Mouse (Mus musculus) ES-E14 (cell line): Measurements from ENCODE around the gene Vps13c. TPM values are rescaled to one million over a fixed set of nuclear protein-coding genes. Genes with fewer than 3 reads are reported as not detected.

Source experiments
- DNase-seq: peaks from one replicate; pipeline ENCODE4 v3.0.0-alpha.2; 2013; ENCODE audit warnings: low read depth, low spot score
- H3K27ac ChIP-seq: 2 replicates; pipeline ENCODE4 v1.5.1; 2012; ENCODE audit warnings: low read depth, mild to moderate bottlenecking, low read length, moderate library complexity, mixed read lengths; ENCODE audit not compliant: poor library complexity, insufficient read depth, severe bottlenecking
- H3K36me3 ChIP-seq: 2 replicates; pipeline ENCODE4 v1.6.1; 2012; ENCODE audit warnings: mild to moderate bottlenecking, low read length, moderate library complexity, mixed read lengths; ENCODE audit not compliant: control insufficient read depth, poor library complexity, insufficient read depth, severe bottlenecking
- H3K4me1 ChIP-seq, 2 experiments: fragments of 150-350 bp in 1 of 2; sonication (generic) in 1 of 2; 2 replicates each; pipeline ENCODE4 v1.6.1; 2012; ENCODE audit warnings: low read length in 2 of 2, mild to moderate bottlenecking in 1 of 2, mixed read lengths in 1 of 2; ENCODE audit not compliant: control insufficient read depth in 2 of 2, insufficient read depth in 2 of 2, poor library complexity in 1 of 2
- H3K4me3 ChIP-seq, 2 experiments: fragments of 150-350 bp in 1 of 2; sonication (generic) in 1 of 2; 2 replicates each; pipeline ENCODE4 v1.5.1; 2012; ENCODE audit warnings: low read length in 2 of 2, low read depth in 1 of 2, mild to moderate bottlenecking in 1 of 2, mixed read lengths in 1 of 2; ENCODE audit not compliant: insufficient read depth in 1 of 2, poor library complexity in 1 of 2, severe bottlenecking in 1 of 2
- H3K9ac ChIP-seq: 2 replicates; pipeline ENCODE4 v1.6.1; 2012; ENCODE audit warnings: low read depth, mild to moderate bottlenecking, low read length, mixed read lengths; ENCODE audit not compliant: poor library complexity, insufficient read depth, severe bottlenecking
- H3K9me3 ChIP-seq: fragments of 150-350 bp; sonication (generic); 2 replicates; pipeline ENCODE4 v1.6.1; 2012; ENCODE audit warnings: low read depth, mild to moderate bottlenecking, low read length; ENCODE audit not compliant: control insufficient read depth, insufficient read depth
- CHD2 ChIP-seq: IDR thresholded peaks from 2 replicates; pipeline ENCODE4 v1.6.1; 2014; ENCODE audit warnings: mild to moderate bottlenecking, low read depth, low read length, inconsistent platforms
- HCFC1 ChIP-seq: IDR thresholded peaks from 2 replicates; pipeline ENCODE4 v1.6.1; 2012; ENCODE audit warnings: low read length, inconsistent platforms, borderline replicate concordance; ENCODE audit not compliant: insufficient read depth
- MAFK ChIP-seq: IDR thresholded peaks from 2 replicates; pipeline ENCODE4 v1.6.1; 2014; ENCODE audit warnings: mild to moderate bottlenecking, low read depth, low read length, inconsistent platforms; ENCODE audit not compliant: insufficient read depth
- ZC3H11A ChIP-seq: IDR thresholded peaks from 2 replicates; pipeline ENCODE4 v1.6.1; 2012; ENCODE audit warnings: low read depth, mild to moderate bottlenecking, inconsistent platforms, low read length, borderline replicate concordance
- ZNF384 ChIP-seq: IDR thresholded peaks from 2 replicates; pipeline ENCODE4 v1.6.1; 2012; ENCODE audit warnings: low read depth, low read length, inconsistent platforms
- in situ Hi-C, 2 experiments: fragments of 600-800 bp; cut with MboI; formaldehyde crosslinking; loops; one replicate each; pipeline ENCODE4 v1.15.1; 2025; ENCODE audit warnings: low sequenced_read_pairs in 2 of 2, inconsistent platforms in 1 of 2; ENCODE audit not compliant: unreplicated experiment in 2 of 2
- total RNA-seq: library from RNA; depleted of rRNA; stranded (reverse); fragments of 300-350 nt; gene quantifications from 2 replicates; pipeline ENCODE4 v1.2.3, GENCODE M21; 2012

Vps13c gene
- total RNA-seq, 1 experiment: 27.3 TPM

DNA sequence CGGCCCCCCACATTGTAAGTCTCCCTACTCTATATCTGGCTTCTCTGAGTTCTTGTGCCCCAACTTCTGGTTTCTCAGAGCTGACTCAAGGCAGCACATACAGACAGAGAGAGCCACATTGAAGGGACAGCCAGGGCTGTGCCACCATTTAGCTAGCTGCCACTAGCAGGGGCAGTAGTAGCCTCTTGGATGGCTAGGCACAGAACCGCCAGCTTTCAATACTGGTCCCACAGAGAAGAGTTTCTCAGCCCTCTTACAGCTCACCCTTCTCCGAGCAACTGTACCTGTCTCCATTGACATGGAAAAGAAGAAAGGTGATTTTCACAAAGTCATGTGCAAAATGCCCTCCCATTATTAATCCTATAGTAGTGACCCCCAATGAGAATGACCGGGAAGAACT lies 45.5 kb upstream of the Vps13c start:
- Histone ChIP-seq H3K36me3 (no peaks in the 10 kb centered on the region), H3K4me1 (no peaks in the 10 kb centered on the region), H3K9ac (no peak overlapping the region), H3K4me3 (no peak overlapping the region), H3K9me3 (no peaks in the 10 kb centered on the region), H3K27ac (no peak overlapping the region)
- no peak for DNase-seq
- TF ChIP-seq MAFK (no peak), CHD2 (no peak)
- in situ Hi-C loops: no loop called here

DNA sequence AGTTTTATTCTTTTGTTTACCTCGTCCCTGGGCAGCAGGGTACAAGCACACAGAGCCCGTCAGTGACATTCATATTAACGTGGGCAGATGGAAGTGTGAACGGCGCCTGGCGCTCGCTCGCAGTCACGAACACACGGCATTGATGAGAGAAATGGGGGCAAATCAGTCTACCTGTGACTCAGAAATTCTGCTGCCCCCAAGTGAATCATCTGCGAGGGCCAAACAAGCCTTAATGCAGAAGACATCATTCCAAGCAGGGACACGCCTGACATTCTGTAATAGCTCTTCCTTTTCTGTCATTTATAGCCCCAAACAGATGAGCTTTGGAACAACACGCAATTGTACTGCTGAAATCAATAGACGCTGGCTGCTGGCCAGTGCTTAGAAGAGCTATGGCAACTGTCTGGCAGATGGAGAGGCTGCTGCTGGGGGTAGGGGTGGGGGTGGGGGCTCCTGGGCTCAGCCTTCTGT lies 45.0 kb upstream of the Vps13c start:
- no peak for DNase-seq
- in situ Hi-C loops: no loop called here
- no peaks in the 10 kb centered on the region for H3K36me3 ChIP-seq
- TF ChIP-seq ZNF384 (no peak), ZC3H11A (no peak), CHD2 (no peak), MAFK (no peak), HCFC1 (no peak)
- H3K27ac ChIP-seq: no peak overlapping the region
- no peaks in the 10 kb centered on the region for H3K9me3 ChIP-seq
- H3K4me3 ChIP-seq: no peak overlapping the region
- no peaks in the 10 kb centered on the region for H3K4me1 ChIP-seq
- no peak overlapping the region for H3K9ac ChIP-seq

DNA sequence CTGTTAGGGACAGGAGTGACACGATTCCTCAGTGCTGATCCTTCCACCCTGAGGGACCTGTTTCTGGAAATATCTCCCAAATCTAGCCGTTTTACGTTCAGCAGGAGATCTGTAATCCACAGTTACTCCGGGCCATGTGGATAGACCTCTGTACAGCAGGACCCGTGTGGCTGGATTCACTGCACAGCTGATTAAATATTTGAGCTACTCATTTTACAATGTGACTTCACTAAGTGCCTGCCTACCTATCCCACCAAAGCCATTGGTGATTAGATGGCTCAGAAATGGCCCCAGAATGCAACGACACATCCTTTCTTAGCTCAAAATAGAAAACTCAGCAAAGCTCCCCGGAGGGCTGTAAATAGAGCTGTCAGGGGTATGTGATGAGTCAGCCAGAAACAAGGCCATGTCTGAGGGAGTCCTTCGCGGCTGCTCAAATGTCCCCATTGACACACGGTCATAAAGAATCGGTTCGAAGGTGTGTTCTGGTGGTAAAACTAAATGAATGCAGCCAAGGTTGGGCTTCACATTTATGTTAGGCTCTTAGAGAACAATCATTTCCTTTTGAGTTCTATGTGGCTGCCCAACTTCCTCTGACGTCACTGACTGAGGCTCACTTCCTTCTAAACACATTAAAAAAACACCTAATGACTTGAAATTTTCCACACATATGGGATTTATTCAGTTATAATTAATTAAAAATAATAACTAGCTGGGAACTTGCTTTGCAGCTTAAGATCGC lies 40.9 kb upstream of the Vps13c start:
- no peak overlapping the region for H3K27ac ChIP-seq
- H3K4me3 ChIP-seq: no peak overlapping the region
- H3K9ac ChIP-seq: no peak overlapping the region
- DNase-seq: no peak
- H3K4me1 ChIP-seq: no peaks in the 10 kb centered on the region
- in situ Hi-C loops: no loop called here
- no peaks in the 10 kb centered on the region for H3K36me3 ChIP-seq
- 0 out of 2 replicates have a peak, but pooled peaks have one; percentile 23 for TF ChIP-seq MAFK
- TF ChIP-seq CHD2: no peak
- no peak for TF ChIP-seq HCFC1
- no peaks in the 10 kb centered on the region for H3K9me3 ChIP-seq

DNA sequence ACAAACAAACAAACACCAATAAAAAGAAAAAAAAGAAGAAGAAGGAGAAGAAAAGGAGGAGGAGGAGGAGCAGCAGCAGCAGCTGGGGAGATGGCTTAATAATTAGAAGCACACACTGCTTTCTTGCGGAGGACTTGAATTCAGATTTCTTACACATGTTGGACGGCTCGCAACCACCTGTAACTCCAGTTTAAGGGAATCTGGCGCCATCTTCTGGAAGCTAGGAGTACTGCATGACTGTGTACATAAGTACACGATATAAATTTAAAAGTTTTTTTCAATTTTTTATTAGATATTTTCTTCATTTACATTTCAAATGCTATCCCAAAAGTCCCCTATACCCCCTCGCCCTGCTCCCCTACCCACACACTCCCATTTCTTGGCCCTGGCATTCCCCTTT lies 38.0 kb upstream of the Vps13c start:
- no peak for TF ChIP-seq HCFC1
- TF ChIP-seq ZNF384: no peak
- peak; percentile 52; the same call in 1 of the 2 replicates for TF ChIP-seq ZC3H11A
- TF ChIP-seq MAFK: no peak
- in situ Hi-C loops: loop anchor here in 1 of 2 experiments (10.0 kb wide), 1 partner anchor 117 kb away; no protein-coding TSS in a partner anchor
- no peaks in the 10 kb centered on the region for H3K36me3 ChIP-seq
- no peak overlapping the region for H3K27ac ChIP-seq
- no peaks in the 10 kb centered on the region for H3K9me3 ChIP-seq
- H3K9ac ChIP-seq: no peak overlapping the region
- H3K4me3 ChIP-seq: no peak overlapping the region
- H3K4me1 ChIP-seq: no peaks in the 10 kb centered on the region
- no peak for DNase-seq

DNA sequence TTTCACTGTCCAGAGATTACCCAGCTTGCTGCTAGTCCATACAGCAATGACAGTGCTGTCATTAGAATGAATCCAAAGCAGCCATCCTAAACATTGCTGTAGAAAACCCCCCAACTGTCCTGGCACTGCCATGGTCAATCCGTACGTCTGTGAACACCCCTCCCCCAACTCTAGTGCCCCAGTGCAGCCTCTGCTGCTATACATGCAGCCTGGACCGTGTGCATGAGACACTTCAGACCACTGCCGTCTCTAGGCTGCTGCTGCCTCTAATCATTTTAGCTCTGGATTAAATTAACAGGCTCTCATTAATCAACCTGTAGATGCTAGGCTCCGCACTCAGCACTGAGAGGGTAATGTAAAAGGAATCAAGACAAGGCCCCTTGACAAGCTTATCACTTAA lies 33.2 kb upstream of the Vps13c start:
- H3K36me3 ChIP-seq: no peaks in the 10 kb centered on the region
- in situ Hi-C loops: loop anchor here in 1 of 2 experiments (10.0 kb wide), 1 partner anchor 122 kb away; no protein-coding TSS in a partner anchor
- no peaks in the 10 kb centered on the region for H3K9me3 ChIP-seq
- no peak overlapping the region for H3K9ac ChIP-seq
- H3K27ac ChIP-seq: no peak overlapping the region
- no peak for DNase-seq
- no peak overlapping the region for H3K4me3 ChIP-seq
- TF ChIP-seq ZNF384 (no peak), ZC3H11A (no peak), MAFK (no peak)
- no peaks in the 10 kb centered on the region for H3K4me1 ChIP-seq
